Mouse (Mus musculus): ENCODE data around the gene Myh7.
"Not testable (repeated sequence)": the region's sequence is repeated elsewhere in the genome, so short reads cannot be mapped to it uniquely, and the experiment has no call there.

The Myh7 gene

DNA sequence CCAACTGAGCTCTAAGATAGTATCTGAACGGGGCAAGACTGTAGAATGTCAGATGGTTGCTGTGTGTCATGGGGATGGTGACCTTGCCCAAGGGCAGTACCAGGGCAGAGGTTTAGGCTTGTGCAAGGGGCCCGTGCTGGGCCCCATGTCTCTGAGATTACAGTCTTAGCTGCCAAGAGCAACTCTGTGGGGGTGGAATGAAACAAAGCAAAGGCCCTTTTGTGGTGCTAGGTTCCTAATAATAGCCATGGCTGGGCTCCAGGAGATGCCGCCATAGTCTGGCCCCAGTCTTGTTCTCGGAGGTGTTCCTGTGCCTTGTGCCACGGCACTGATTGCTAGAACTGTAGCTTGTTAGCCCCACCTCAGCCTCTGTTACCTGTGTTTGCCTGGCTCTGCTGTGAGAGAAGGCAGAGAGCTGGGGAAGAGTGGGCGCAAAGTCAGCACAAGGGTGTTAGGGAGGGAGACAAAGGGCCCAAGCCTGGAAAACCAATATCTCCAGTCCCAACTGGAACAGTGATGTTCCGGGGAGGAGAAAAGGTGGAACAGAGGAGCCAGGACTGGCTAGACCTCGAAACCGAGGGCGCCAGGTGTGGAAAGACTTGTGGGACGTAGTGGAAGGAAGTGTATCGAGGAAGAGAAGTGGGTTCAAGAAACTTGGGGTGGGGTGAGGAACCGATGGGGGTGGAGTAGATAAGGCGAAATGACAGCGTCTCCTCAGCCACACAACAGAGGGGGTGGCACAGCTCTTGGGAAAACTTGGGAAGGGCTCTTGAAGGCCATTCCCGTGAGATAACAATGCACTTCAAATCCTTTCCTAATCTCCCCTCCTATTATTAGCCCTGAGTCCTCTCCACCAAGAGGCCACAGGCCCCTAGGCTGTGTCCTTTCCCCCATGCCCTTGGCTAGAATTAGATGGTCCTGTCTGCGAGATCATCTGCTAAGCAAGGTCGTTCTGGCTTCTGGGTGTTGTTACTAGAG, 9.7 kb upstream of the Myh7 start:
- no peak for DNase-seq

DNA sequence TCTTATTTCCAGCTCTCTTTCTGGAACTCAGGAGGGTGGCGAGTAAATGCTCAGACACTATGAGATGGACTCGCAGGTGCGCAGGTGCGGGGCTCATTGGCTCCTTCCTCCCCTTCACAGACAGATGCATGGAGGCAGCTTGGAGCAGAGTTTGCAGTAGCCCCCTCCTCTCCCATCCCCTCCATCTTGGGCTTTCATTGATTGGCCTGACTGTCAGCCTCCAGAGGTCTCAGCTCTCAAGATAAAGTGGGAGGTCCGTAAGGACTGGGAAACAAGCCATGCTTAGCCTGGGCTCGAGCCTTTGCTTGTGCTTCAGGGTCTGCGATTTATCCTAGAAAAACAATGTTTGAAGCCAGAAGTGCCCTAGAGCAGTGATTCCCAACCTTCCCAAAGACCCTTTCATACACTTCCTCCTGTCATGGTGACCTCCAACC, 8.3 kb upstream of the Myh7 start:
- DNase-seq: no peak

DNA sequence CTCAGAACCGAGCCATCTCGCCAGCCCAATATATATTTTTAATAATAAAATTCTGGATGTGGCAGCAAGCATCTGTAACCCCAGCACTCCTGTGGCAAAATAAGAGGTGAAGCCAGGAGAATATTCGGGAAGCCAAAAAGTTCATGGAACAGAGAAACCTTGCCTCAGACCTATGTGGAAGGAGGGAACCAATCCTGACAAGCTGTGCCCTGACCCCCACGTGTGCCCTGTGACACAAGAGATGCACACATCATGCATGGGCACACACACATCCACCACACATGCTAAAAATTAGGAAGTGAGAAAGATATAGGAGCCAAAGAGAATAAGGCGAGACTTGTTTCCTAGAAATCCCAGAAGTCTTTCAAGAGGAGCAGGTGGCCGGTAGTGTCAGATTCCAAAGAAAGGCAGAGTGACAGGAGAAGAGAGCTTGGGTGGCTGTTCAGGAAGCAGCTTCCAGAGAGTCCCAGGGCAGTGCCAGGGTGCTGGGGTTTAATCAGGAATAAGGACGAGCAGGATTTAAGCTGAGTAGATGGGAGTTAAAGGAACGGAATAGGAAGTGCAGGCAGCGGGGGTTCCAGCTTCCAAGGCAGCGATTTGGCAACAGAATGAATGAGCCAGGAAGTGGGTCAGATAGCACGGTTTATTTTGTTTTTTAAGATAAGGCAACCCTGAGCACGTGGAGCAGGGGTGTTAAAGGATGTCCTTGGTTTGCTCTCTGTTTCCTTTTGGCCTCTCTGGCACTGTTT, 7.7 kb upstream of the Myh7 start:
- DNase-seq: no peak

DNA sequence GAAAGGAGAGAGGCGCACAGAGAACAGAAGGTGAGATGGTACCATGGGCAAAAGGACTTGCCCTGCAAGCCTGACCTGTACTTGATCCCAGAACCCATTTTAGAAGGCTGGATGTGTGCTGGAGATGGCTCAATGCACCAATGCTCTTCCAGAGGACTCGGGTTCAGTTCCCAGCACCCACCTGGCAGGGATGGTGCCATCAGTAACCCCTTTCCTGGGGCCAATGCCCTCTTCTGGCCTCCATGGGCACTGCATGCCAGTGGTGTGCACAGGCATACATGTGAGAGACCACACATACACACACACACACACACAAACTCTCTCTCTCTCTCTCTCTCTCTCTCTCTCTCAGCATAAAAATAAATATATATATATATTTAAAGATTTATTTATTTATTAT, 7.0 kb upstream of the Myh7 start:
- DNase-seq: no peak

DNA sequence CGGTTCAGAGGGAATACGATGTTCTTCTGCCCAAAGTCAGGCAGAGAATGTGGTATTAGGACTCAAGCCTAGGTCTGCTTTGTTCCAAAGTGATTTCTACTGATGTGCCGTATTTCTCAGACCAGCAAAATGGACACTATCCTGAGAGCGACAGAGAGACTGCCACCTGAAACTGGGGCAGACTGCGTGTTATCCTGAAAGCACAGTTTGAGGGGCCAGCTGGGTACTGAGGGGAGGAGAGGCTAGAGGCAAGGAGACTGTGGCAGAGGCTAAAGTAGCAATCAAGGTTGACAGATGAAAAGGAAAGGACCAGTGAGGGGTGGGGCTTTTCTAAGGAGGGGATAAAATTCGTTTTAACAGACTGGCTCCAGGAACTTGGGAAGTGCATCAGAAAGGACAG, 6.4 kb upstream of the Myh7 start:
- DNase-seq: no peak

DNA sequence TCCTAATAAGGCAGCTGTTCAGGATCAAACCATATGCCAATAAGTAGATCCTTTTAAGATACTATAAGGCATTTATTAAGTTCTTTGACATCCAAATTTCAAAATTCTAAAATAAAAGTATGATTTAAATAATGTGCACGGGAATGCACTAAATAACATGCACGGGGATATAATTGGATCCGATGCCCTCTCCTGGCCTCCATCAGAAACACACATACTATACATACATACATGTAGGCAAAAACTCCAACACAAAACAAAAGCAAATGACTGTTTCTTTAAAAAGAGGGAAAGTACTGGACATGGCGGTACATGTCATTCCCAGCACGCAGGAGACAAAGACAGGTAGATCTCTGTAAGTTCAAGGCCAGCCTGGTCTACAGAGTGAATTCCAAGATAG, 5.4 kb upstream of the Myh7 start:
- not testable (repeated sequence) for DNase-seq

DNA sequence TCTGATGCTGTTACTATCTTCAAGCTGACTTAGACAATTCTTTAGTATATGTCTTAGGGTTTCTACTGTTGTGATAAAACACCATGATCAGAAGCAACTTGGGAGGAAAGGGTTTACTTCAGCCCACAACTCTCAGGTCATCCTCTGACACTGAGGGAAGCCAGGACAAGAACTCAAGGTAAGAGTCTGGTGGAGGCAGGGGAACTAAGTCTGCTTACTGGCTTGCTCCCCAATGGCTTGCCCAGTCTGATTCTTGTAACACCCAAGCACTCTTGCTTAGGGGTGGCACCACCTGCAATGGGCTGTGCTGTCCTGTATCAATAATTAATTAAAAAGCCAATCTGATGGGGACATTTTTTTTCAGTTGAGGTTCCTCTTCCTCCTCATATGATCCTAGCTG, 4.3 kb upstream of the Myh7 start:
- no peak for DNase-seq

DNA sequence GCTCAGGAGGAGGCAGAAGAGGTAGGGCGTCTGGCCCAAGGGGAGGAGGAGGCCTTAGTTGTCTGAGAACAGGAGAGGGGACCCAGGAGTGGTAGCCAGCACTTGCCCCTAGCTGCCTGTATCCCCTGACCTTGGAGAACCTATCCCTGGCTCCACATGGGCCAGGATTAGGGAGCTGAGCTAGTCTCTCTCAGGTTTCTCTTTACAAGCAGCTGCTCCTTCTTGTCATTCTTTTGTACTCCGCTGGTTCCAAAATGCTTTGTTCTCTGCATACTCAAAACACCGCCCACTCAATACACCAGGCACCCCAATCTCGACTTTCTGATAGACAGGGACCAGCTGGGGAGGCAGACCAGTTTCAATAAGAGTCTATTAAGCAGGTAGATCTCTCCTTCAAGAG, 2.9 kb upstream of the Myh7 start:
- no peak for DNase-seq

DNA sequence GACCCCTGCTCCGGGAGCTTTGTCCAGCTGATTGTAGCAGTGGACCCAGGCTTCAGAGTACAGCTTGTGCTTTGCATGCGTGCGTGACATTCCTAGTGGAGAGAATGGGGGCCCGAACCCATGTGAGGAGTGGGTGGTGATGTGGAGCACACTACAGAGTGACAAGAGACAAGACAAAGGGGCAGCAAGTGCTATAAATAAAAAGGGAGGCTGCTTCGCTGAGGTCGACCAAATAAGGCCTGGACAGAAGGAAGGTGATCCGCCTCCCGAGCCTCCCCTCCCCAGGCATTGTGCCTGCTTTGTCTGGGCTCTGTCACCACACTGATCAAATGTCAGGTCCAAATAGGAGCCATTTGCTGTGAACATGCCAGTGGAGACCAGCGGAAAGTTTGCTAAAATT, 2.4 kb upstream of the Myh7 start:
- DNase-seq: no peak

DNA sequence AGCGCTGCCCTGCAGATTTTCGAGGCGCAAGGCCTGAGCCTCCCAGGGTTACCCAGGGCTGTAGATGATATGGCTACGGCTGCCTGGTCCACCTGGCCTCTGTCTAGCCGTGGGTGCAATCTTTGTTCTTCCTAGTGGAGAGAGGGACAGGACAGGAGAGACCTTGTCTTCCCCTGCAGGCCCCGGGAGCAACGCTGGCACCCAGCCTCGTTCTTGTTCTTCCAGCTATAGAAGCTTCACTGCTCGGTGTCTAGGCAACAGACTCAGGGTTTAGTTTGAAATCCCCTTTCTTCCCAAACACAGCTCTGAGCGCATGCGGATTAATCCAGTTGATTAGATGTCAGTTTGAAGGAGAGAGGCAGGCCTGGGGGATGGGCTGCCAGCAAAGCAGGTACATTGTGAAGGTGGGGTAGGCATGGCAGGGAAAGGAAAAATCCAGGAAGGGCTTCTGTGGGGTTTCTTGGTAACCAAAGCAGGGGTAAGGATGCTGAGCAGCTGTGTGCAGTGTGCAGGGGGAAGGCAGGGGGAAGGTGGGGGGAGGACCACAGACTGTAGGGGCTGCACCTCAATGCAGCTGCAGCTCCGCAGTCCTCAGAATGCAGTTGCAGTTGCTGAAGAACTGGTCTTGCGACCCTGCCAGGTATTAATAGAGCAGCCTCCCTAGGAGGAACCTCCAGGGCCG, 1.2 kb upstream of the Myh7 start:
- DNase-seq: peak; percentile 76

DNA sequence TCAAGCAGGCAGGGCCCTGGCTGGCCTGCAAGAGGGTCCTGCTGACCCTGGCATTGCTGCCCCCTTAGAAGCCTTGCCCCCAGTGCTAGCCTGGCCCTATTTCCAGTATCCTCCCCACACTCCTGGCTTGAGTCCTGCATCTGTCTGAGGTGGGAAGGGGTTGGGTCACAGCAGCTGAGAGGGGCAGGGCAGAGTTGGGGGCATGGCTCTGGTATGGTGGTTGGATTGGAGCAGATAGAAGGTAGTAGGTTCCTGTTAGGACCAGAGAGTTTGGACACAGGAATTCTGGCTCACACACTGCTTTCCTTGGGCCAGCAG, 402 bp upstream of the Myh7 start:
- DNase-seq: peak; percentile 15

DNA sequence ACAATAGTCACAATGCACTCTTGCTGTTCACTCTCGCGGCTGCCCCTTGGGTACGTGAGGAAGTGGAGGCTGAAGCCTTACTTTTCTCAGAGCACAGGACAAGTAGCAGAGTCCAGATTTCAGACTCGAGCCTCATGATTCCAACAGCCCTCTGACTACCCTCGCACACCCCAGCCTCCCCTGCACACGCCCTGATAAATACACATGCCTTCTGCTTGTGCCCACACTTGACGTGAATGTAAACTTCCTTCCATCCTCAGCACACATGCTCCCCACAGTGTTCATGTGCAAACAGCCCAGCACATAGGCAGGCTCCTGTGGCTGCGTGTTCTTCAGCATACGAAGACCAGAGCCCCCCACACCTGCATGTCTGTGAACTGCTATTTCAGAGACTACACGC, 790 bp downstream of the Myh7 start:
- DNase-seq: no peak

DNA sequence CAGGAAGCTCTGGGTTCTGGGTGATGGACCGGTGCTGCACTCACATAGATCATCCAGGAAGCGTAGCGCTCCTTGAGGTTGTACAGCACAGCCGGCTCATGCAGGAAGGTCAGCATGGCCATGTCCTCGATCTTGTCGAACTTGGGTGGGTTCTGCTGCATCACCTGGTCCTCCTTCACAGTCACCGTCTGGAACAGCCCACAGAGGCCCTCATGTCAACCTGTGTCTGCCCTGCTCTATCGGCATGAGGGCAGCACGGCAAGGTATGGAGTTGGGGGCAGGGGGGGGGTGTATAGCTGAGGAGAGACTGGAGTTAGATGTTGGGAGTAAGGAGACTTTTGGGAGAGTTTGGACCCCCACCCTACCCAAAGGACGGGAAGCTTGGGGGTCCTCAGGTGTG, 2.2 kb downstream of the Myh7 start:
- DNase-seq: no peak

DNA sequence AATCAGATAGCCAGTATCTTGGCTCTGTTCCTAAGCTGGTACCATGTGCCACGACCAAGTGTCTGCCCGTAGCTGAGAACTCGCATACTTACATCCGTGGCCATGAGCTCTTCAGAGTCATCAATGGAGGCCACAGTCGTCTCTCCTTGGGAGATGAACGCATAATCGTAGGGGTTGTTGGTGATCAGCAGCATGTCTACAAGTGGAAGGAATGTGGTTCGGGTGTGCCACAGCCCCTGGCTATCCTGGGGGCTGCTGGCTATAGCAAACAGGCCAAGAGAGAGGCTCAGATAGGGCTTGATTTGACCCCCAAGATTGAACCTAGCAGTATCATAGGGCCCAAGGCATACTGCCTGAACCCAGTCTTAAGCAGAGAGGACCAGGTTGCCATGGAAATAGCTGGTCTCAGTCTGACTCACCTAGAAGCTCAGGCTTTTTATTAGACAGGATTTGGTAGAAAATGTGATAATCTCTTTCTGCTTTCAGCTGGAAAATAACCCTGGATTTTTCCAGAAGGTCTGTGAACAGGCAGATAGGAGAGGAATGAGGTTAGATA, 4.5 kb downstream of the Myh7 start:
- no peak for DNase-seq

DNA sequence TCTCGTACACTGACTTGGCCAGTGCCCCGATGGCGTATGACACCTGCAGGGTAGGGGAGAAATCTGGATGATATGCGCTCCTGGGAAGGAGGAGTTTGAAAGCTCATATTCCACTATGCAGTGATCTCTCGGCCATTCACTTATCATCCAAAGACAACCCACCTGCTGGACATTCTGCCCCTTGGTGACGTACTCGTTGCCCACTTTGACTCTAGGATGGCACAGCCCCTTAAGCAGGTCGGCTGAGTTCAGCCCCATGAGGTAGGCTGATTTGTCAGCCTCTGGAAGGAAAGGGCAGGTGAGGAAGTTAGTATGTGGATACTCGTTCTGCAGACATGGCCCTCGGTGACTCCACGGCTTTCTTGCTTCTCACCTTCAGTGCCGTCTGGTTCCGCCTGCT, 5.5 kb downstream of the Myh7 start:
- no peak for DNase-seq

DNA sequence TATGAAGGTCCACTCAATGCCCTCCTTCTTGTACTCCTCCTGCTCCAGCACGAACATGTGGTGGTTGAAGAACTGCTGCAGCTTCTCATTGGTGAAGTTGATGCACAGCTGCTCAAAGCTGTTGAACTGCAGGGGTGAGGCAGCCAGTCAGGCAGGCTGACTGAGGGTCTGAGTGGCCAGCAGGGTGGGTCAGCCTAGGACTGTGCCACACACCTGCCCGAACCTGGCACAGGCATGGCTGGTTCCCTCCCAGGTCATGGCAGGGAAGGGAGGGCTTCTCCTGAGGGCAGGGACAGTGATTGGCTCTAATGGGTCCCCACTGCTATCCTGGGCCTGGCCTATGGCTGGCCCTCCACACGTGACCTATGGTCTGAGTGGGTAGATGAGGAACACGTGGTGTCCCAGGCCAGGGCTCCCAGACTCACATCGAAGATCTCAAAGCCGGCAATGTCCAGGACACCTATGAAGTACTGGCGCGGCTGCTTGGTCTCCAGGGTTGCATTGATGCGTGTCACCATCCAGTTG, 6.0 kb downstream of the Myh7 start:
- DNase-seq: not testable (repeated sequence)

DNA sequence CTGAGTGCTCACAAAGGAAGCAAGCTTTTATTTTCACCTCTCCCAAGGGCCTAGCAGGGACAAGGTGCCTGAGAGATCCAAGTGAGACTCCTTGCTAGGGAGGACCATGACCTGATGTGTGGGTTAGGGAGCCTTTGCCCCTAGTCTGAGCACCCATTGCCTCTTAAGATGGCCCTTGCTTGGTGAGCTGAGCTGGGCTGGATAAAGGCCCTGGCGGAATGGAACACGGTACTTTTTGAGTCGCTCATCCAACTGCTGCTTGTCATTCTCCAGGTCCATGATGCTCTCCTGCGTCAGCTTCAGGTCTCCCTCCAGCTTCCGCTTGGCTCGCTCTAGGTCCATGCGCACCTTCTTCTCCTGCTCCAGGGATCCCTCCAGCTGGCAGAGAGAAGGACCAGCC, 12.5 kb downstream of the Myh7 start:
- DNase-seq: no peak

DNA sequence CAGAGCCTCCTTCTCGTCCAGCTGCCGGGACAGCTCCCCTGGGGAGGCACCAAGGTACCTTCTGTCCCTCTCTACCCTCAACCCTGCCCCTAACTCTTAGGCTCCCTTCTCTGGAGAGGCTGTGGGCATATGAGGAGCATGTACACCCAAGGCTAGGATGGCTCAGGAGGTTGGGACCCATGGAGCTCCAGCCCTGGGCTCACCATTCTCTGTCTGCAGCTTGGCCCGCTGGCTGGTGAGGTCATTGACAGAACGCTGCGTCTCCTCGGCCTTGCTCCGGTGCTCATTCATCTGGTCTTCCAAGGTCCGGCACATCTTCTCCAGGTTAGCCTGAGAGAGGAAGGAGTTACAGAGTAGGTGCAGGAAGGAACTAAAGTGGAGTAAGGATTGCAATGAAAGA, 15.8 kb downstream of the Myh7 start:
- no peak for DNase-seq

DNA sequence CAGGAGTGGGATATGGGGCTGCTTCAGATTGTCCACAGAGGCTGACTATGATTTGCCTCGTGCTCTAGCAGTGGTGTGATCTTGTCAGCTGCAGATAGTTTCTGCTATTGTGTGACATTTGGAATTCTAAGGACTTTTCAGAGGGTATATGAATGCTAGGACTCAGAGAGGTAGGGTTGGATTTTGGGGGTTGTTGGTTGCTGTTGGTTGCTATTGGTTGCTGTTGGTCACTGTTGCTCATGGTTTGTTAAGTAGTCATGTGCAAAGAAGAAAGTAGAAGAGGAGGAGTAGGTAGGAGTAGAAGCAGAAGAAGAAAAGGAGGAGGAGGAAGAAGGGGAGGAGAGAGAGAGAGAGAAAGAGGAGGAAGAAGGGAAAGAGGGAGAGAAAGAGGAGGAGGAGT, 17.8 kb downstream of the Myh7 start, which contains the start of gene Gm17428:
TSS of gene Gm17428 (plus strand) at position 301 of the 400 bp plus-strand sequence.
- DNase-seq: no peak

DNA sequence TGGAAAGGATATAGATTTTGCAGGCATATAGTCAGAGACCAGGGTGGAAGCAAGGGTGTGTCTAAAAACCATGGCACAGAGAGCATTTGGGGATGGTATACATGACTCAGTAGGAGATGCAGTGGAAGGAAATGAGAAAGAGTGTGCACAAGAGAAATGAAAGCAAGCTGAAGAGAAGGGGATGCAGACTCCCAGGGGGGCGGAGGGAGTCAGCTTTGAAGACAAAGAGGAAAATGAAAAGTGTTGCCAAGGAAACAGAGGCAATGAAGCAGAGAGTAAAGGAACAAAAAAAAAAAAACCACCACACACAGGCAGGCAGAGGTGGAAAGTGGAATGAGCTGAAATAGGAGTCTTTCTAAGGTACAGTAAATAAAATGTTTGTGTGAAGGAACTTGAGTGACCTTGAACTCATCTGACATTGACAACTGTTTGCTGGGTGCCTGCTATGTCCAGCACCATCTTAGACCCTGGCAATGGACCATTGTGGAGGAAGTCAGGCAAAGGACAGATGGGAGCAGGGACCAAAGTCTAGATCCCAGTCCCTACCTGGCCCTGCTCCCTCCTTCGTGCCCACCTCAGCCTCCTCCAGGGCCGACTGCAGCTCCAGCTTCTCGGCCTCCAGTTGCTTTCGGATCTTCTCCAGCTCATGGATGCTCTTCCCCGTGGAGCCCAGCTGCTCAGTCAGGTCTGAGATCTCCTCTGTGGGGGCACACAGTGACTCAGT, 20.2 kb downstream of the Myh7 start:
- DNase-seq: peak; percentile 73

DNA sequence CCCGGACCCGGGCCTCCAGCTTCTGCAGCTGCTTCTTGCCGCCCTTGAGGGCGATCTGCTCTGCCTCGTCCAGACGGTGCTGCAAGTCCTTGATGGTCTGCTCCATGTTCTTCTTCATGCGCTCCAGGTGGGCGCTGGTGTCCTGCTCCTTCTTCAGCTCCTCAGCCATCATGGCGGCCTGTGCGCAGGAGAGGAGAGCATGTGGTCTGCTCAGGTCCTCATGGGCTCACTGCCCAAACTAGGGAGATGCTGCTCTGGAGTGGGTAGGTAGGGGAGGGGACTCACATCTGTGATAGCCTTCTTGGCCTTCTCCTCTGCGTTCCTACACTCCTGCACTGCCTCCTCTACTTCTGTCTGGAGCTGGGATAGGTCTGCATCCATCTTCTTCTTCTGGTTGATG, 21.6 kb downstream of the Myh7 start:
- DNase-seq: not testable (repeated sequence)

DNA sequence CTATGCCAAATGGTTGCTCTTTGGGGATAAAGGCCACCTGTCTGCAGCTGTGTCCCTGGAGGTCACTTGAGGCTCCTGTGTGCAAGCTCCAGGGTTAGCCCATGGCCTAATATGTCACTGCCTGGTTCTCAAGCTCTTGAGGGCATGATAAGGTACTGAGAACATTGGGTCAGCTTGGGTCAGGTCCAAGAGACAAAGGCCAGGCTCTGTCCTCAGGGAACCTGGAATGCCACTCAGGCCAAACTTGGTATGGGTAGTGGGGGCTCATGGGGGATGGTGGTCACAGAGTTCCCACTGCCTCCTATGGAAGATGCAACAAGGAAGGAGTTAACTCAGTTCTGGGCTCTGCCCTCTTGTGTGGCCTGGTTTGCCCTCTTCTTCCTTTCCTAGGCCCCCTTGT, 26.1 kb downstream of the Myh7 start:
- no peak for DNase-seq
